Mouse (Mus musculus) small intestine, adult 2 months (tissue): ENCODE results near the gene BC037034. TPM values are rescaled to one million over a fixed set of nuclear protein-coding genes. Genes with fewer than 3 reads are reported as not detected.

Experiments
- H3K27ac ChIP-seq: fragments of 200-500 bp; 2 replicates; pipeline ENCODE4 v1.5.1; 2012; ENCODE audit warnings: low read depth, low read length, control low read depth, inconsistent platforms; ENCODE audit not compliant: insufficient read depth
- H3K27me3 ChIP-seq: fragments of 200-500 bp; 2 replicates; pipeline ENCODE4 v1.6.1; 2012; ENCODE audit warnings: mild to moderate bottlenecking, moderate library complexity, low read length, inconsistent platforms; ENCODE audit not compliant: control insufficient read depth, insufficient read depth
- H3K36me3 ChIP-seq: fragments of 200-500 bp; 2 replicates; pipeline ENCODE4 v1.6.1; 2012; ENCODE audit warnings: mild to moderate bottlenecking, low read length, control low read depth, inconsistent platforms; ENCODE audit not compliant: control insufficient read depth, insufficient read depth
- H3K4me1 ChIP-seq: fragments of 200-500 bp; 2 replicates; pipeline ENCODE4 v1.6.1; 2012; ENCODE audit warnings: low read length, inconsistent platforms, mixed read lengths; ENCODE audit not compliant: control insufficient read depth, insufficient read depth, insufficient read length
- H3K4me3 ChIP-seq: fragments of 200-500 bp; 2 replicates; pipeline ENCODE4 v1.5.1; 2012; ENCODE audit warnings: low read depth, mild to moderate bottlenecking, control low read depth, inconsistent platforms, low read length, moderate library complexity
- CTCF ChIP-seq: fragments of 200-500 bp; IDR thresholded peaks from 2 replicates; pipeline ENCODE4 v1.5.1; 2012; ENCODE audit warnings: low read depth, mild to moderate bottlenecking, control low read depth, inconsistent platforms, low read length, moderate library complexity, mixed read lengths; ENCODE audit not compliant: insufficient replicate concordance, insufficient read length; ENCODE audit errors: extremely low read depth
- POLR2A ChIP-seq: fragments of 200-500 bp; IDR thresholded peaks from 2 replicates; pipeline ENCODE4 v1.6.1; 2012; ENCODE audit warnings: low read depth, mild to moderate bottlenecking, control low read depth, inconsistent platforms, low read length, moderate library complexity
- WGBS: fragments of 180-500 bp; shearing (Covaris S2); methylation state at CpG from one replicate; pipeline ENCODE4 v1.1.7; 2018; 5-methylcytosine and 5-hydroxymethylcytosine counted together
- polyA plus RNA-seq: library from polyadenylated mRNA; depleted of rRNA; stranded (reverse); fragments of >200 nt; gene quantifications from 2 replicates; pipeline ENCODE4 v1.2.3, GENCODE M21; 2012

The BC037034 gene
- polyA plus RNA-seq, 1 experiment: 56.7 TPM

DNA sequence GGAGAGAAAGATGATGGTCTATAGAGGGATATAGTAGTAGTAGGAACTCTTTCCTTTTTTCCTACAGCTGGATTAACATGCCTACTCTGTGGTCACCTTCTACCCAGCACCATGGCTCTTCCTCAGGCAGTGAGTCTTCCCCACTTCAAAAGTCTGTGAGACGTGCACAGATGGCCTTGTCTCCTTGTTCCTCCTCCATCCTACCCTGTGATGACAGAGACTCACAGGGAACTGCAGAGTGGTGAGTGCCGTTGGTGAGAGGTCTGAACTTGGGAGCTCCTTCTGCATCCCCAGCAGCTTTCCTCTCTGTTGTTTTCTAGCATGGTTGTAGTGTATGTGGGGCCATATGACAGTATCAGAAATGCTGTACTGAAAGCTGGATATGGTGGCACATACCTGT lies 18.0 kb upstream of the BC037034 start:
- Histone ChIP-seq H3K4me3 (no peak overlapping the region), H3K4me1 (peaks cover 6% of the 10 kb centered on the region), H3K27me3 (peaks cover 6% of the 10 kb centered on the region; the same call in 1 of the 2 replicates), H3K36me3 (no peaks in the 10 kb centered on the region), H3K27ac (no peak overlapping the region)
- WGBS: 84% methylated on average over 2 of the region's 2 CpGs
- TF ChIP-seq POLR2A (no peak), CTCF (no peak)

DNA sequence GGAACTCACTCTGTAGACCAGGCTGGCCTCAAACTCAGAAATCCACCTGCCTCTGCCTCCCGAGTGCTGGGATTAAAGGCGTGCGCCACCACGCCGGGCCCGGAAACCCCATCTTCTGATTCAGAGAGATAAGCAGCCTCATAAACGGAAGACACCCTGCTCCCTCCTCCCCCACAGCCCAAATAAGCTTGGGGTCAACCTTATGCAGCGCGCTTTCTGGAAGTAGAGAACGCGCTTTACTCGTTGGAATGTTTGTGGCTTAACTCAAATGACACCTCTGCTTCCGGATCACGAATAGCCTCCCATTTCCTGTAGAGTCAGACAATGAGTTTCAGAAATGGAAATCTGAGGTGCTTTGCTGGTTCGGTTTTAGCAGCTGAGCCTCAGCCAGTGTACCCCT lies 17.0 kb upstream of the BC037034 start:
- Histone ChIP-seq H3K27ac (no peak overlapping the region), H3K36me3 (no peaks in the 10 kb centered on the region), H3K4me1 (peaks cover 6% of the 10 kb centered on the region), H3K27me3 (peaks cover 6% of the 10 kb centered on the region; the same call in 1 of the 2 replicates), H3K4me3 (no peak overlapping the region)
- TF ChIP-seq POLR2A (no peak), CTCF (no peak)
- 94% methylated on average over 15 of the region's 15 CpGs for WGBS

DNA sequence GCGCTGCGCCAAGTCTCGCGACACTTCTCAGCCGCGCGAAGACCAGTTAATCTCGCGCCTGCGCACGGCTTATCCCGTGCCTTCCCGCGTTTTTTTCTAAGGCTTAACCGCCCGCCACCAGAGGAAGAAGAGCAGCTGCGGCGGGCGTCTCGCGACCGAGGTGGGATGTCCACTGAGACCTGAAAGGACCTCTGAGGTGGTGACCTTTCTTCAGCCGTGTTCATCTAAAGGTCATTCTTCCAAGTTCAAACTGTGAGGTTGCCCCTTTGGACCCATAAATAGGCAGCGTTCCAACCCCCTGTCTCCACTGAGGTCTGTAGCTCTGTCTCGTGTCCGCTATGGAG lies 16.6 kb upstream of the BC037034 start:
- 28% methylated on average over 26 of the region's 26 CpGs for WGBS

DNA sequence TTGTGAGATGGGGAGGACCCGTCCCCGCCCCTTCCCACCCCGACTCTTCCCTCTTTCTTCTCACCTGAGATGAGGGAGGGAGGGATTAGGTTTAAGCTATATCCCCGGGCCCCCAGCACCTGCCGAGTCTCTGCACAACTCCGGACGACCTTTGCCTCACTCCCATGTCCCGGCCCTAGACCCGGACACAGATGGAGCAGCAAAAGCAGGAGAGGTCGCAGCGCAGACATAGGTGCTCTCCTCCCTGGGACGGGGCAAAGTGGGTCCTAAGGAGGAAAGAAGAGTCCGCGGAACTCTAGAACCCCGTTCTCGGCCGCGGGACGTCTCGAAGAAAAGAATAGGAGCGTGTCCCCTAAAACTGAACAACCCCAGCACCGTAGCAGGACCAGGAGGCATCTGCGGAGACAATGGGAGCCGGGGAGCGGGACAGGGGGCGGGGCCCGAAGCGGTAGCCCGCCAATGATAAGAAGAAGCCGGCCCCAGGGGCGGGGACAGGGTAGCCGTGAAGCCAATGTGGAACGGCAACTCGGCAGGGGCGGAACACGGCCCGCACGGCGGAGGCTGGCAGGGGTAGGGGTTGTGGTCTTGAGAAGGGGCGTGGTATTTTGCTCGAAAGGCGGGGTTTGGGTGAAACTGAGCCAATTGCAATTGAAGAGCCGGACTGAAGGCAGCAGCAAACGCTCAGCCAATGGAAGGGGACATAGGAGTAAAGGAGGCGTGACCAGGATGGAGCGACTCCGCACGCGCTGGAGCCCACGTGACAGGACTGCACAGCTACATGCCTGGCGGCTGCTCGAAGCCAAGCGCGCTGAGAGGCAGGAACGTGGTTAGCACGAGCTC lies 16.0 kb upstream of the BC037034 start, which contains the start of the genes Gm43720, Gpc2 and Stag3:
TSS of gene Gm43720 (minus strand) at position 374 of the 840 bp plus-strand sequence.
TSS of gene Gpc2 (minus strand) at position 421 of the 840 bp plus-strand sequence.
TSS of gene Stag3 (plus strand) at position 656 of the 840 bp plus-strand sequence.
- TF ChIP-seq CTCF (no peak), POLR2A (0 out of 2 replicates have a peak, but pooled peaks have one; percentile 8)
- WGBS: 1% methylated on average over 56 of the region's 56 CpGs
- Histone ChIP-seq H3K27me3 (peaks cover 6% of the 10 kb centered on the region; the same call in 1 of the 2 replicates), H3K36me3 (no peaks in the 10 kb centered on the region), H3K4me1 (peaks cover 6% of the 10 kb centered on the region), H3K27ac (no peak within 1 kb of the TSS), H3K4me3 (peak within 1 kb of the TSS; percentile 62)

More for the DNA sequence above, 16.6 kb upstream of the BC037034 start:
- Histone ChIP-seq H3K27me3 (peaks cover 6% of the 10 kb centered on the region; the same call in 1 of the 2 replicates), H3K4me1 (peaks cover 6% of the 10 kb centered on the region), H3K27ac (no peak overlapping the region), H3K4me3 (peak overlapping the region; percentile 62), H3K36me3 (no peaks in the 10 kb centered on the region)
- TF ChIP-seq CTCF: no peak
- no peak for TF ChIP-seq POLR2A

DNA sequence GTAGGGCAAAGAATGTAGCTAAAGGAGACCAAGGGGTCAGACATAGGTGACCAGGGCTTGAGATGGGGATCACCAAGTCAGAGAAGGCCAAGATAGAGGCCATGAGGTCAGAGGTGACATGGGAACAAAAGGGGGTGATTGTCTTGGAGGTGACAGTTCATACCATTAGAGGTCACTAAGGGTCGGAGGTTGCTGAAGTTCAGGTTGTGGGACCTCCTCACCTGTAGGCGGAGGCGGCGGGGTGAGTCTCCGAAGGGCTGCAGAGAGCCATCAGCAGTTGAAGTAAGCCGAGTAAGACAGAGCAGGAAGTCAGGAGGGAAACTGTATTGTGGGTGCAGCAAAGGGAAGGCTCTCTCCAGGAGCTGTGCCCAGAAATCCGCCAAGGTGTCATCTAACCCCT lies 14.2 kb upstream of the BC037034 start:
- no peaks in the 10 kb centered on the region for H3K36me3 ChIP-seq
- 83% methylated on average over 7 of the region's 7 CpGs for whole genome bisulfite sequencing

DNA sequence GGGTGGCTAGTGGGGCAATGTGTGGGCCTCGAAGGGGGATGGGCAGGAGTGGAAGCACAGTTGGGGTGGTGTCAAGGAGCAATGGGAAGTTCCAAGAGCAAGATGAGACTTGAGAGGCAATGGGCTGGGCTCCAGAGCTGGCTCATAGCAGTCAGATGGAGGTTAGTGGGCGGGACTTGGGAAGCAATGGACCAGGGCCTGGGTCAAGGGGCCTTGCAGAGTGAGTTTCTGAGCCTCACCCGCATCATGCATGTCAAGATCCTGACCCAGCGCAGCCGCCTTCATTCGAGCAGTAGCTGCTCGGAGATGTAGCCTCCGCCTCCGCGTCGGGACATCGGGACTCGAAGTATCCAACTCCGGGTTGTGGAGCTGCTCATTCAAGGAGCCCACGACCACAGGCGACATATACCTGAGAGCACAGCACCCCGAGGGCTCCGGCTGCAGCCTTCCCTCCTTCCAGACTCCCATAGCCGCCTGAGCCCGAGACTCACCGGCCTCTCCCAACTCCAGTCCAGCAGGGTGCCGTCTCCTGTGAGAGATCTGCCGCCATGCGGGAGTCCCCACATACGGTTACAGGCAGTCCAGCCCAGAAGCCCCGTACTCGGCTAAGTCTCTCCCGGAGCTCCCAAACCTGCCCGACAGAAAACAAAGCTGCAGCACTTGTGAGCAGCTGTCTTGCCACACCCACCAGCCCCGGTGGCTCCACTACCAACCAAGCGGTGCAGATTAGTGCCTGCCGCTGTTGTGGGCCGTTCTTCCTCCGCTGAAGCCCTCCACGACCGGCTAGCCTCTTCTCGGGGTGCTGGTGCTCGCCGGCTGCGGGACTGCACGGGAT lies 11.6 kb upstream of the BC037034 start:
- Histone ChIP-seq H3K27ac (no peak overlapping the region), H3K4me1 (peaks cover 6% of the 10 kb centered on the region), H3K4me3 (no peak overlapping the region), H3K27me3 (0 out of 2 replicates have a peak, but pooled peaks cover 4% of the 10 kb centered on the region), H3K36me3 (no peaks in the 10 kb centered on the region)
- TF ChIP-seq POLR2A: no peak
- TF ChIP-seq CTCF: no peak
- 67% methylated on average over 41 of the region's 41 CpGs for WGBS

More for the DNA sequence above, 14.2 kb upstream of the BC037034 start:
- H3K27me3 ChIP-seq: peaks cover 6% of the 10 kb centered on the region; the same call in 1 of the 2 replicates
- H3K27ac ChIP-seq: no peak overlapping the region
- no peak for TF ChIP-seq CTCF
- TF ChIP-seq POLR2A: no peak
- no peak overlapping the region for H3K4me3 ChIP-seq
- H3K4me1 ChIP-seq: peaks cover 6% of the 10 kb centered on the region

DNA sequence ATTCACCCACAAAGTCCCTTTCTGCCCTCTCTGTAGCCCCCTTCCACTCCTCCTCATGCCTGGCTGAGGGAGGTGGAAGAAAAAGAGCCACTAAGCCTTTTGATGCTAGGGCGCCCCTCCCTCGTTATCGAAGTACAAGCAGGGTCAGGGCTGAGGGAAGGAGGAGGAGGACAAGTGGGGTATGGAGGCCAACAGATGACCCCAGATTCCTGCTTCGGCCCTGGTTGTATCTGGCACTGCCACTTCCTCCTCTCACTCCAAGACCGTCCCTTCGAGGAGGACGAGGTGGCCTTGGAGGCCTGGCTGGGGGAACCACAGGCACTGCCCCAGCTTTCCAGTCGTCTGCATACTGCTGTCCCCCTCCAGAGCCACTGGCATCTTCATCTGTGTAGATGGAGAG lies 10.4 kb upstream of the BC037034 start:
- TF ChIP-seq CTCF (no peak), POLR2A (no peak)
- no peak overlapping the region for H3K27ac ChIP-seq
- H3K36me3 ChIP-seq: no peaks in the 10 kb centered on the region
- no peak overlapping the region for H3K4me3 ChIP-seq
- no peaks in the 10 kb centered on the region for H3K27me3 ChIP-seq
- H3K4me1 ChIP-seq: no peaks in the 10 kb centered on the region; the same call in 1 of the 2 replicates
- WGBS: 88% methylated on average over 8 of the region's 8 CpGs
